Mouse (Mus musculus) megakaryocyte, adult 5-6 weeks (primary cell): Measurements from ENCODE around the gene Grk2. TPM values are rescaled to one million over a fixed set of nuclear protein-coding genes. Genes with fewer than 3 reads are reported as not detected.

ENCODE experiments used
- ATAC-seq: 2 replicates; pipeline ENCODE4 v1.8.0; 2016; ENCODE audit warnings: mild to moderate bottlenecking, inconsistent platforms; ENCODE audit not compliant: poor library complexity, severe bottlenecking
- total RNA-seq, 2 experiments: library from RNA; stranded (forward) in 1 of 2; stranded (reverse) in 1 of 2; fragments of 153-499, 151-499 nt in 1 of 2; fragments of 221-1000, 200-1000 nt in 1 of 2; gene quantifications; 2 replicates each; pipeline versions ENCODE4 v1.2.3 to v1.2.4; 2015 to 2017

Gene Grk2
- total RNA-seq, 2 experiments from 2014 or later, result 231 to 278 TPM

DNA sequence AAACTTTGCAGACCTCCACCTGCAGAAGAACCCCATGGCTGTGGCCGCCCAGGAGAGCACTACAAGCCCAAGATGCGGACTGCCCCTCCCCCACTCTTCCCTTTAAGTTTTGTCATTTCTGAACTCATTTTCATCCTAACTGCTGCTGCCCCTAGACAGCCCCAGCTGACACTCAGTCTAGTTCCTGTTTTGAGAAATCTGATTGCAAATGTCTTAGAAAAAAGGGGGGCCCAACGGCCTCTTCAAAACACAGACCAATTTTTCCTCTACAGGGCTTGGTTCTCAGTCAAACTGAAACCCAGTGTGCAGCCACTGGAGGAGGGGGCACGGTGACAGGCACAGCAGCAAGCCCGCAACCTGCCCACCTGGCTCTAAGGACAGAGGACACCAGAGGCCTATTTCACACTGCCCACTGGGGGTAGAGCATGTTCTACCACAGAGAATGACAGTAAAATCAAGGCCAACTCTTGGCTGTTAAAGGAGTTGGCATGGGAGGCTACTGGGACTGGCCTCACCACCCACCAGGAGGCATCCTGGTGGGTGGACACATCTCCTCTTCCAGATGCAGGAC lies 1.7 kb downstream of the Grk2 start:
- no peak for ATAC-seq

DNA sequence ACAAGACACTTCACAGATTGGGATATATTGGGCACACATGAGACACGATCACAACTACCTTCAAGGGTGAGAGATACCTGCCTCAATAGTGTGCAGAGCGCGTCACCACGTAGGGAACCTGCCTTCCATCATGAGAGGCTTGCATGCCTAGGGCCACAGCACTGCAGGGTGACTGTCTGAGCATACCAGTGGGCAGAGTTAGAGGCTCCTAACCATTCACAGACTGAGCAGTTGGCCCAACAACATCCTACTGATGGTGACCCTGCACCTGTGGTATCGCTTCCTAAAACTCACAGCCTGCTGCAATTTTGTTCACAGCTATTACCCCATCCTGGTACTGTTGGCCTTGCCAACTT lies 2.4 kb downstream of the Grk2 start:
- no peak for ATAC-seq

DNA sequence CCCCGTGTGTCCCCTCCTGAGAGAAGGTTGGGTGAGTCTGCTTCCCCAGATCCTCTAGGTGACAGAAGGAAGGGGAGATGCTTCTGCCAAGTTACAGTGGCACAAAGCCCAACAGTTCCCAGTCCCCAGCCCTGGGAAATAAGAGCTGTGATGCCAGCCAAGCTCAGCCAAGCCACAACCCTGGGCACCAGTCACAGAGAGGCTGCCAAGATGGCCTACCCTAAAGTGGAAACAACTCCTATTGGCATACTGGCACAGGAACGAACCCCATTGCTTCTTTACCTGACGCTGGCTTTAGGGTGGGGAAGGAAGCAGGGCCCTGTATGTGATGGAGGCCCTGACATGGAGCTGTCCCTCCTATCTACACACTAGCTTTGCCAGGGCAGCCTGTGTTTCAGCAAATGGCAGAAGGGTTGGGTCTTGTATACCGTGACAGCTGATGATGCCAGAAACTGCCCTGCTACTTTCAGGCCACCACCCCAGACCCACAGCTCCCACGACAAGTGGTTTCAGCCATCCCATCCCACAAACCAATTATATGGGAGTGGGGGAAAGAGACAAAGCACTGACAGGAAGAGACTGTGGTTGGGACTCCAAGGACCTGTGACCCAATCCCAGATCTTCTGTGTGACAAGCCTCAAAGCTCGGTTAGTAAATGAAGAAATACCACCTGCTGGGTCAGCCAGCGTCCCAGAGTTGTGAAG lies 2.9 kb downstream of the Grk2 start:
- ATAC-seq, result no peak

DNA sequence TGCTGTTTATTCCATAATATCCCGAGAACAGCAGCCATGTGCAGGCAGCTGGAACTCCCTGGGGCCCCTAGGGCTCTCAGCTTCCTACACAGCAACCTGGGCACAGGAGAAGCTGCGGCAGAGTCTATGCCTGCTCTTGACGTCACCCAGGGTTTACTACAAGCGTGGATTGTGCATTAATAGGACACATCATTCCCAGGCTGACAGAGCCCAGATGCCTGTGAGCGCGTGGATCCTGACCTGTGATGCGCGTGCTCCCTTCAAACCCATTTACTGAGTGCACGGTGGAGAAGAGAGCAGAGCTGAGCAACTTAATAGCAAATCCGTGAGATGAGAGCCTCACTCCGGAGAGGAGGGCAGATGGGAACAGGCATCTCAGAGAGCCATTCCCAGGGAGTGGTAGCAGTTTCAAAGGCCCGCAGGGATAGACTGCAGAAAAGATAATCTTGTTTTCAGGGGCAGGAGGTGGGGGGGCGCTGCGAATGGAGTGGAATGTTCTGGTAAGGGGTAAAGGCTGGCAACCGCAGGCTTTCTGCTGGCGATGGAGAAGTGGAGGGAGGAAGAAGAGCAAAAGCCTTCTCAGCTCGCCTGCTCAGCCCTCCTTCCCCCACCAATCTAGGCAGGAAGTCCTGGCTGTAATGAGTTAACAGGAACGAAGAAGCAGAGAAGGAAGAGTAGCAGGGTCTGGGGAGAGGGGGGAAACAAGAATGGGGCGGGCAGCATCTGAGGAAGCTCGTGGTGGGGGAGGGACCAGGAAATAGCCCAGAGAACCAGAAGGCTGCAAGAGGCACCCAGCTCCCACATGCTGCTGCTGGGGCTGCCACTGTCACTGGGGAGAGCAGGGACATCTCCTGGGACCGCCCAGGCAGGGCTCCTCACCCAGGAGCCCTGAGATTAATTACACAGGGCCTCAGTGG lies 4.0 kb downstream of the Grk2 start:
- ATAC-seq, result peak; percentile 49

DNA sequence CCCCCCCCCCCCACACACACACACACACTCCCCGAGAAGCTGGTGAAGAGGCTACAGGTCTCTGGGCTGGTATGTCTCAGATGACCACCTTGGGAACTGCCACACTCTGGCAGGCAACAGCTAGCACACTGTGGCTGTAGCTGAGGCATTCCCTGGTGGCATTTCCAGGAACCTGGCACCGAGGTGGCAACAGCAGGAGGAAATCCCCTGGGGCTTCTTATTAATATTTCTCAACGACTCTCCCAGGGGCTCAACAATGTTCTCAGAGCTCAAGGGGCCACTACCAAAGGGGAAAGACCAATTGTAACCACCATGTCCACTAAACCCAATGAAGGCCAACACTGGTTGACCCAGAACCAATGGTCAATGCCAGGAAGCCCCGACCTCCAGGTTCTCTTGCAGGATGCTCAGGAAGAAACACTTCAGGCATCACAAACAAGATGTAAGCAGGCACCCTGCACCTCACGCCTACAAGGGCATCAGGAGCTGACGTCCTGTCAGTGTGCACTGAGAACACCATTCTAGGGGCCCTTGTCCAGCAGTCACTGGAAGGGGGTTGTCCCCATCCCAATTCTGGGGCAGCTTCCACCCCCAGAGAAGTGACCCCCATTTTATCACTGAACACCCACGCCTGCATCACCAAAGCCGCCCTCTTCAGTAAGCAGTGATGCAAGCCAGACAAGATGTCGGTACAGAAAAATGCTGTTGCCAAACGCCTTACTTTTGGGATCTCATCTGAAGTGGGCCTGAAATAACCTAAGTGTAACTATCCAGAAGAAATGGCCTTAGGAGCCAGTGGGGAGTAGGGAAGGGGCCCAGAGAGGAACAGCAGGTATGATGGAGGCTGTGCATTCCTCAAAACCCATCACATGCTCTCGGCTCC lies 4.9 kb downstream of the Grk2 start:
- ATAC-seq, result no peak

DNA sequence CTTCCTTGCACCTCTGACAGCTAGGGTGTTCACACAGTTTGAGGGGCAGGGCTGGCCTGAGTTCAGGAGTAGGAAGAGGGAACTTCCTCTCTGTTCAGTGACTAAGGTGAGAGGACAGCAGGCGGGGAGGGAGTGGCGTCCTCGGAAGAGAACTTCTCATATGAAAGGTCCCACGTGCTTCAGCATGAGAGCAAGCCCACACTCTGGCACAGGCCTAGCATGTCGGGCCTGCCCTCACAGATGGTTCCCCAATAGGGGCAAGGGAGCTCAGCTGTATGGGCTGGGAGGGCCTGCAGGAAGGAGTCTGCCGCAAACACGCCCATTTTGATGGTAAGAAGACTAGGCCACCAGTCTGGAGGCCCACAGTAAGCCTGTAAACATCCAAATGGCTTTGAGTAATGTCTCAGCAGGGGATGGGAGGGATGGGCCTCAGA lies 5.7 kb downstream of the Grk2 start:
- peak; percentile 78 for ATAC-seq

DNA sequence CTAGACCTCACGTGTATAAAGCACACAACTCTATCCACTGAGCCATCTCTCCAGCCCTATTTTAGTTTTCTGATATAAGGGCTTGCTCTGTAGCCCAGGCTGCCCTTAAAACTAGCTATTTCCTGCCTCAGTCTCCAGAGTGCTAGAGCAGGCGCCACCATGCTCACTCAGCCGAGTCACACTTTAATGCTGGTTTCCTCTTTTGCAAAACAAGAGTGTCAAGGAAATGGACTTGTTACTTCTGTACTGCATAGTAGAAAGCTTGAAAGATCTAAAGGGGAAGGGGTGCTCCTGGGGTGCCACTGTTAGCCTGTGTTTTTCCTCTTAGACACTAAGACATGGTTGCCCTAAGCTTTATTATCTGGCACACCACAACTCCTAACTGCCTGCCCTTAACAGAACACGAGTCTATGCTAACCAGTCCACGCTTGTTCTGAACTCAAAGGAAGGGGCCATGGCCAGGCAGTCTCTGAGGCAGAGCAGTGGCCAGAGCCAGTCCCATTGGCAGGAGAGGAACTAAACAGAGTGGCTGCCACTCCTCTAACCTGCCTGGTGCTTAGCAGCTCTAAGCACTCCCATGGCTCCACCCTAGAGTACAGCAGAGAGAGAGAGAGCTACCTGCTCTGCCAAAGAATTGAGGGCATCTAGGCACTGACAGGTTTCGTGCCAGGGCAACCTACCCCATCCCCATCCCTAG lies 6.3 kb downstream of the Grk2 start:
- peak; percentile 23 for ATAC-seq

DNA sequence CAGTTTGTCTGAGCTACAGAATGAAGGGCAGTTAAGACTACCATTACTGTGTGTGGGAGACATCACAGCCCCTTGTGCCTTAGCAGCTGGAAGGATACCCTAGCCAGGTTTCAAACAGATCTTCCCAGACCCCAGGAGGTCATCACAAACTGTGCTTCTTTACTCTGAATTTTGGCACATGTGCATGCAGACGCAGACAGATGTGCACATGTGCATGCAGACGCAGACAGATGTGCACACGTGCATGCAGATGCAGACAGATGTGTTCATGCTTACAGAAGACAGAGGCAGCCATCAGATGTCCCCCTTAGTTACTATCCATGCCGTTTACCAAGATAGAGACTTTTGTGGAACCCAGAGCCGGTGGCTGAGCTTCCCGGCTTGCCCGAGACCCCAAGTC lies 6.9 kb downstream of the Grk2 start:
- ATAC-seq, result no peak

DNA sequence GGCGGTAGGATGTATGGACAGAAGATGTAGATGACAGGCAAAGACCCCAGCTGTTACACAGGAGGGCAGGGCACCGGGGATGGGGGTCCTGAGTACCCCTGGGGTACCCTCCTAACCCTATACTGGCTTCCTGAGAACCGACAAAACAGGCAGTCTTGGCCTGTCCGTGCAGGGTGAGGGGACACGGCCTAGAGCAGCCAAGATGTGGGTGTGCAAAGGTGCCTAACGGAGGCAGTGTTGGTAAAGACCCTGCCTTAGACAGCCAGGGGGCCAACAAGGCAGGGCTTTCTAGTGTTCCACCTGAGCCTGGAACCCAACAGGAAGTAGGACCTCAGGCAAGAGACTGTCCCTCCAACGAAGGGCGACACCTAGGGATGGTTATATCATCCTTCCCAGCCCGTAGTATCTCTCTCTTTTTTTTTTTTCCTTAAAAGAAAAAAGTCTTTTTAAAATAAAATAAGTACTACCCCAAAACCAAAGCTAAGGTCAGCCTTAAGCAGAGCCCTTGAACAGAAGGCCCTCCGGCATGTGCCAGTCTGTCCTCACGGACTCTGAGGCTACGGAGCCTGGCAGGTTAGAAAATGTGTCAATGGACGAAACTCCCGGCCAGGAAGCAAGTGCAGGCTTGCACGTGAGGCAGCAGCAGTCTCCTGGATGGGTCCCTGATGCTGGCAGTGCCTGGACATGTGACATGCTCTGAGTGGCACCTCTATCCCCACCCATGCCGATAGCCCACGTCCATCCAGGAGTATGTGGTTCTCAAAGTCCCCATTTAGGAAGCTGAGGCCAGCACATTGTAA lies 7.5 kb downstream of the Grk2 start:
- no peak for ATAC-seq

GRCm38 (mm10) chr19:4297851-4298250 lies 8.2 kb downstream of the Grk2 start:
- no peak for ATAC-seq

GRCm38 (mm10) chr19:4296611-4297010 lies 9.4 kb downstream of the Grk2 start:
- ATAC-seq, result no peak

- no peak for ATAC-seq
These were observed 10.6 kb downstream of the Grk2 start for GRCm38 (mm10) chr19:4295391-4295790.

DNA sequence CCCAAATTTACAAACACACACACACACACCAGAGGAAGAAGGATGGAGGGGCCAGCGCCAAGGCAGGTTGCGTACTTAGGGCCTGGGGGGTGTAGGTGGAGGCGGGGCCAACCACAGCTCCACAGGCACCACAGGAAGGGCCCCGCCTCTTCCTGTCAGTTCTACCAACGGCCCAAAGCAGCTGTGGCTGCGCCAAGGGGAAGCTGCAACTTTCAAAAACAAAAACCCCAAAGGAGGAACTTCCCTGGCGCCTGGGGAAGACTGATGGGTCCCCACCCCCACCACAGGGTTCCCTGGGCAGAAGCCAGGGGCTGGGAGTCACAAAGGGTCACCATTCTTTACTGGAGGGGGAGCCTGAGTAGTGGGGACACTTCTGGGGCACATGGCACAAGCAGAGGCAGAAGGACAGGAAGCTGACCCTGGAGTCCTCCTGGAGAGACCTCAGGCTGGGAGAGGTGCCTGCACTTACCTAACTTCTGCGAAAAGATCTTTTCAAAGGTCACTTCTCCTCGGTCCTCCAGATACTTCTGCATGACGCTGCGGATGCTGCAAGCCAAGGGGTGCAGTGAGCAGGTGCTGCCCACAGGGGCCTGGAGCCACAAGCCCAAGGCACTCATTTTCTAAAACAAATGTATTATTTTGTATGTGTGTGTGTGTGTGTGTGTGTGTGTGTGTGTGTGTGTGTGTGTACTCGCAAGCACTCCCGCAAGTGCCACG lies 11.5 kb downstream of the Grk2 start:
- peak; percentile 95 for ATAC-seq

- ATAC-seq, result no peak
These were observed 14.9 kb downstream of the Grk2 start for GRCm38 (mm10) chr19:4291161-4291560.

- no peak for ATAC-seq
These were observed 15.3 kb downstream of the Grk2 start for GRCm38 (mm10) chr19:4290749-4291148.

GRCm38 (mm10) chr19:4283653-4284052 lies 22.4 kb downstream of the Grk2 start:
- ATAC-seq, result no peak

DNA sequence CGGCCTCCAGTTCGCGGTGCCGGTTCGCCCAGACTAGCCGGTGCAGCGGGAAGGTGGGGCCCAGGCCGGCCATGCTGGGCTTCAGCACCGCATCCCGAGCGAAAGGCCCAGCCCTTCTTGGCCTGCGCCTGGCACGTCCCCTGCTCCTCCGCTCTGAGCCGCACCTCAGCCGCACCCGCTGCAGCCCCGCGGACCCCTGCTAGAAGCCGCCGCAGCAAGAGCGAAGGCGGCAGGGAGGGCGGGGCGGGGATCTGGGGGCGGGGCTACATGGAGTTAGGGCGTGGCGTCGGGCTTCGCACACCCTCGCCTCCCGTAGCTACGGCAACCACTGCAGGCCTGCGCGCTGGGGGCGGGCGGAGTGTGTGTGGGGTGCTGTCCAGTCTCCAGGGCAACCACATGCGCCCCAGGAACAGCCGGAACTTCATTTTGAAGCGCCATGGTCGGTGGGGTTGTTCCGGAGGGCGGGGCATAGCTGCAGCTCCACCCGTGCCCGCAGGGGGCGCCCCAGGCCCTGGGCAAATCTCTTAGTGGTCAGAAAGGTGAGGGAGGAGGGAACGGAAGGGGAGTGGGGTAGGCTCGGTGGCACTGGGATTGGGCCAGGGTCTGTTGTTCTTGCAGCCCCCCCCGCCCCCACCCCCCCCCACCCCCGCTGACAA lies 23.0 kb downstream of the Grk2 start, which contains the start of gene Ankrd13d:
TSS of gene Ankrd13d (minus strand) at position 240 of the 656 bp plus-strand sequence.
- peak; percentile 96 for ATAC-seq

GRCm38 (mm10) chr19:4280425-4280824 lies 25.6 kb downstream of the Grk2 start:
- ATAC-seq, result no peak
